Mouse (Mus musculus): ENCODE results near the gene Spata46. TPM values are rescaled to one million over a fixed set of nuclear protein-coding genes. Genes with fewer than 3 reads are reported as not detected.

Gene Spata46
- polyA plus RNA-seq, 1 experiment from 2014 or later = 1.8 TPM

- Histone ChIP-seq H3K9ac (replicated peaks) (no peak overlapping the region), H3K9me3 (no peaks in the 10 kb centered on the region), H3K27ac (replicated peaks) (no peak overlapping the region), H3K4me3 (no peak overlapping the region), H3K27me3 (no peaks in the 10 kb centered on the region), H3K4me1 (0 out of 2 replicates have a peak, but pooled peaks cover 8% of the 10 kb centered on the region), H3K36me3 (no peaks in the 10 kb centered on the region), H3K4me2 (replicated peaks) (no peak overlapping the region)
- no peak for ATAC-seq (ENCODE audit: low FRiP score, low read depth)
- WGBS = 74% methylated on average over 3 of the region's 3 CpGs
Measured at GRCm38 (mm10) chr1:170346266-170346665, 37.7 kb downstream of the Spata46 start.

- Histone ChIP-seq H3K27ac (replicated peaks) (no peak overlapping the region), H3K4me2 (replicated peaks) (no peak overlapping the region), H3K27me3 (no peaks in the 10 kb centered on the region), H3K9me3 (no peaks in the 10 kb centered on the region), H3K9ac (replicated peaks) (no peak overlapping the region), H3K4me3 (no peak overlapping the region), H3K4me1 (no peaks in the 10 kb centered on the region), H3K36me3 (no peaks in the 10 kb centered on the region)
- ATAC-seq (ENCODE audit: low FRiP score, low read depth) = no peak
Measured at GRCm38 (mm10) chr1:170351080-170351479, 42.5 kb downstream of the Spata46 start.

GRCm38 (mm10) chr1:170353335-170353734 is 44.7 kb downstream of the Spata46 start:
- no peak overlapping the region for H3K4me3 ChIP-seq
- no peak overlapping the region for H3K4me2 ChIP-seq (replicated peaks)
- H3K36me3 ChIP-seq = no peaks in the 10 kb centered on the region
- H3K27ac ChIP-seq (replicated peaks) = no peak overlapping the region
- no peaks in the 10 kb centered on the region; the same call in 1 of the 2 replicates for H3K27me3 ChIP-seq
- no peaks in the 10 kb centered on the region for H3K9me3 ChIP-seq
- ATAC-seq (ENCODE audit: low FRiP score, low read depth) = no peak
- H3K9ac ChIP-seq (replicated peaks) = no peak overlapping the region
- 80% methylated on average over 3 of the region's 3 CpGs for WGBS
- H3K4me1 ChIP-seq = no peaks in the 10 kb centered on the region

DNA sequence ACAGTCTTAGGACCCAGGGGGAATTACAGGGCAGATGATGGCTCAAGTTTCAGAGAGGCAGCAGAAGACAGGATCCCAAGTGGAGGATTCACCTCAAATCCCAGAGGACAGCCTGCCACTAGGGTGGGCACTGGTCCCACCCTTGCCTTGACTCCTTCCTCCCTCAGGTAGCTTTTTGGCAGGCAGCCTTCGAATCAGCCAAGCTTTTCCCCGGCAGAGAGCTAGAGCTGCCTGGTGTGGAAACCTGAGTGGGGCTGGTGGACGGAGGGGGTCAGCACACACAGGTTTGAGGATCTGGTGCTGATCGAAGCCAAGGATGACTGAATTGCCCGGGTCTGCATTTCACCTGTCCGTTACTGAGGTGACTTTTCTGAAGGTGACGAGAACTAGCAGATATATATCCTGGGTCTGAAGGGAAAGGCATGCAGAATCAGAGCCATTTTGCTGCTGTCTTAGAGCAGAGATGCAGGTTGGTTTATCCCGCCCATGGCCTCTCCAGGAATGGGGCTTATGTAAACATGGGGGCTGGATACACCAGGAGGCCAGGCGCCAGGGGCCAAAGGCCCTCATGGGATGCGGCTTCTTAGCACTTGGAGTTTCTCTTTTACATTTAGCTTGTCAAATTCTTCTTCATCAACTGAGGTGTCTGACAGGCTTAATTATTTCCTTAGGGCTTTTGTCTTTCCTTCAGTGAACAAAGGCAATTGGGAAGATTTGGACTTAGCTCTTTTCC is 51.7 kb downstream of the Spata46 start:
- Histone ChIP-seq H3K27ac (replicated peaks) (no peak overlapping the region), H3K27me3 (peaks cover 16% of the 10 kb centered on the region), H3K9me3 (no peaks in the 10 kb centered on the region), H3K4me2 (replicated peaks) (no peak overlapping the region), H3K36me3 (no peaks in the 10 kb centered on the region), H3K4me3 (no peak overlapping the region), H3K9ac (replicated peaks) (no peak overlapping the region), H3K4me1 (no peaks in the 10 kb centered on the region)
- no peak for ATAC-seq (ENCODE audit: low FRiP score, low read depth)
- WGBS = 73% methylated on average over 10 of the region's 10 CpGs

Other genes starting within 250 kb of the Spata46 start
- 19.6 and 31.1 TPM in 2 replicates for gene Ddr2, start 198.0 kb upstream of the Spata46 start, polyA plus RNA-seq (2016; fragmentation: Nextera tagmentation; extraction: Ambion mirVana)
- gene Uap1, start 133.8 kb upstream of the Spata46 start, polyA plus RNA-seq (2016; fragmentation: Nextera tagmentation; extraction: Ambion mirVana) = 60.5 and 60.6 TPM in 2 replicates
- 13.7 and 17.4 TPM in 2 replicates for gene Uhmk1, start 93.4 kb upstream of the Spata46 start, polyA plus RNA-seq (2016; fragmentation: Nextera tagmentation; extraction: Ambion mirVana)
- not detected in 2 replicates for gene Sh2d1b2, start 76.1 kb upstream of the Spata46 start, polyA plus RNA-seq (2016; fragmentation: Nextera tagmentation; extraction: Ambion mirVana)
- gene Sh2d1b1, start 31.5 kb upstream of the Spata46 start, polyA plus RNA-seq (2016; fragmentation: Nextera tagmentation; extraction: Ambion mirVana) = 0.09 TPM in 1 of 2 replicates, not detected in the other
- gene Gm7694, start 2.5 kb upstream of the Spata46 start, polyA plus RNA-seq (2016; fragmentation: Nextera tagmentation; extraction: Ambion mirVana) = 2.6 and 3.3 TPM in 2 replicates